Mouse (Mus musculus): ENCODE data around the gene Gm26558.

Gm26558 gene

GRCm38 (mm10) chr2:70648271-70648670 lies 13.6 kb downstream of the Gm26558 start:
- no peak for DNase-seq (ENCODE audit: low read depth, low spot score)

GRCm38 (mm10) chr2:70647681-70648080 lies 14.2 kb downstream of the Gm26558 start:
- no peak for DNase-seq (ENCODE audit: low read depth, low spot score)

GRCm38 (mm10) chr2:70645266-70645780 lies 16.6 kb downstream of the Gm26558 start:
- no peak for DNase-seq (ENCODE audit: low read depth, low spot score)

- no peak for DNase-seq (ENCODE audit: low read depth, low spot score)
These were observed 18.8 kb downstream of the Gm26558 start for GRCm38 (mm10) chr2:70642971-70643565.

- DNase-seq (ENCODE audit: low read depth, low spot score): peak; percentile 55
These were observed 20.9 kb downstream of the Gm26558 start for GRCm38 (mm10) chr2:70640968-70641367.

- no peak for DNase-seq (ENCODE audit: low read depth, low spot score)
These were observed 27.7 kb downstream of the Gm26558 start for GRCm38 (mm10) chr2:70634028-70634690.

GRCm38 (mm10) chr2:70632412-70632811 lies 29.5 kb downstream of the Gm26558 start:
- DNase-seq (ENCODE audit: low read depth, low spot score): no peak

GRCm38 (mm10) chr2:70631321-70631720 lies 30.6 kb downstream of the Gm26558 start:
- DNase-seq (ENCODE audit: low read depth, low spot score): no peak

- DNase-seq (ENCODE audit: low read depth, low spot score): no peak
These were observed 32.0 kb downstream of the Gm26558 start for GRCm38 (mm10) chr2:70629921-70630320.

GRCm38 (mm10) chr2:70629339-70629761 lies 32.6 kb downstream of the Gm26558 start:
- DNase-seq (ENCODE audit: low read depth, low spot score): peak; percentile 86

GRCm38 (mm10) chr2:70628397-70628796 lies 33.5 kb downstream of the Gm26558 start:
- DNase-seq (ENCODE audit: low read depth, low spot score): peak; percentile 49

GRCm38 (mm10) chr2:70625761-70626160 lies 36.1 kb downstream of the Gm26558 start:
- no peak for DNase-seq (ENCODE audit: low read depth, low spot score)

GRCm38 (mm10) chr2:70622244-70622643 lies 39.7 kb downstream of the Gm26558 start:
- DNase-seq (ENCODE audit: low read depth, low spot score): no peak

- peak; percentile 94 for DNase-seq (ENCODE audit: low read depth, low spot score)
These were observed 41.7 kb downstream of the Gm26558 start for GRCm38 (mm10) chr2:70620225-70620624.

- DNase-seq (ENCODE audit: low read depth, low spot score): peak; percentile 68
These were observed 42.6 kb downstream of the Gm26558 start for GRCm38 (mm10) chr2:70619232-70619835.

- no peak for DNase-seq (ENCODE audit: low read depth, low spot score)
These were observed 45.3 kb downstream of the Gm26558 start for GRCm38 (mm10) chr2:70616617-70617016.

- no peak for DNase-seq (ENCODE audit: low read depth, low spot score)
These were observed 45.8 kb downstream of the Gm26558 start for GRCm38 (mm10) chr2:70616076-70616475.

- no peak for DNase-seq (ENCODE audit: low read depth, low spot score)
These were observed 47.1 kb downstream of the Gm26558 start for GRCm38 (mm10) chr2:70614745-70615351.

Measured in R1 (cell line).